Mouse (Mus musculus): Measurements from ENCODE around the gene Tanc2.

The Tanc2 gene

GRCm38 (mm10) chr11:105589877-105590641, at the start of gene Tanc2:
TSS of gene Tanc2 (plus strand) at chr11:105589986.
- DNase-seq = peak; percentile 56

- no peak for DNase-seq
Observed at GRCm38 (mm10) chr11:105540781-105541180, 49.0 kb upstream of the Tanc2 start.

GRCm38 (mm10) chr11:105541366-105541765, 48.4 kb upstream of the Tanc2 start:
- DNase-seq = no peak

- DNase-seq = no peak
Observed at GRCm38 (mm10) chr11:105542129-105542528, 47.7 kb upstream of the Tanc2 start.

GRCm38 (mm10) chr11:105545801-105546200, 44.0 kb upstream of the Tanc2 start:
- DNase-seq = no peak

GRCm38 (mm10) chr11:105546393-105546792, 43.4 kb upstream of the Tanc2 start:
- DNase-seq = no peak

GRCm38 (mm10) chr11:105548383-105548782, 41.4 kb upstream of the Tanc2 start:
- DNase-seq = no peak

GRCm38 (mm10) chr11:105549164-105550121, 40.3 kb upstream of the Tanc2 start:
- peak; percentile 81 for DNase-seq

GRCm38 (mm10) chr11:105557285-105557684, 32.5 kb upstream of the Tanc2 start:
- no peak for DNase-seq

GRCm38 (mm10) chr11:105558091-105558490, 31.7 kb upstream of the Tanc2 start:
- DNase-seq = no peak

- no peak for DNase-seq
Observed at GRCm38 (mm10) chr11:105558803-105559505, 30.8 kb upstream of the Tanc2 start.

GRCm38 (mm10) chr11:105563546-105563945, 26.2 kb upstream of the Tanc2 start:
- DNase-seq = no peak

- peak; percentile 55 for DNase-seq
Observed at GRCm38 (mm10) chr11:105567221-105567641, 22.6 kb upstream of the Tanc2 start.

- DNase-seq = peak; percentile 14
Observed at GRCm38 (mm10) chr11:105571996-105572395, 17.8 kb upstream of the Tanc2 start.

GRCm38 (mm10) chr11:105574241-105574640, 15.5 kb upstream of the Tanc2 start:
- DNase-seq = peak; percentile 47

GRCm38 (mm10) chr11:105577211-105577610, 12.6 kb upstream of the Tanc2 start:
- no peak for DNase-seq

- no peak for DNase-seq
Observed at GRCm38 (mm10) chr11:105582020-105582419, 7.8 kb upstream of the Tanc2 start.

GRCm38 (mm10) chr11:105589231-105589876, 432 bp upstream of the Tanc2 start:
- DNase-seq = peak; percentile 94

- peak; percentile 76 for DNase-seq
Observed at GRCm38 (mm10) chr11:105591905-105592304, 2.1 kb downstream of the Tanc2 start.

GRCm38 (mm10) chr11:105602177-105602576, 12.4 kb downstream of the Tanc2 start:
- DNase-seq = no peak

GRCm38 (mm10) chr11:105626201-105626600, 36.4 kb downstream of the Tanc2 start:
- no peak for DNase-seq

- DNase-seq = no peak
Observed at GRCm38 (mm10) chr11:105643995-105644394, 54.2 kb downstream of the Tanc2 start.
